Mouse (Mus musculus) heart, postnatal 0 days (tissue): ENCODE results near the gene Cela1.

Source experiments
- CTCF ChIP-seq: IDR thresholded peaks from 2 replicates; pipeline ENCODE4 v1.5.1; 2016; ENCODE audit warnings: antibody characterized with exemption, control low read depth, low read depth
- EP300 ChIP-seq: IDR thresholded peaks from 2 replicates; pipeline ENCODE4 v1.6.1; 2016; ENCODE audit warnings: antibody characterized with exemption, low read depth

DNA sequence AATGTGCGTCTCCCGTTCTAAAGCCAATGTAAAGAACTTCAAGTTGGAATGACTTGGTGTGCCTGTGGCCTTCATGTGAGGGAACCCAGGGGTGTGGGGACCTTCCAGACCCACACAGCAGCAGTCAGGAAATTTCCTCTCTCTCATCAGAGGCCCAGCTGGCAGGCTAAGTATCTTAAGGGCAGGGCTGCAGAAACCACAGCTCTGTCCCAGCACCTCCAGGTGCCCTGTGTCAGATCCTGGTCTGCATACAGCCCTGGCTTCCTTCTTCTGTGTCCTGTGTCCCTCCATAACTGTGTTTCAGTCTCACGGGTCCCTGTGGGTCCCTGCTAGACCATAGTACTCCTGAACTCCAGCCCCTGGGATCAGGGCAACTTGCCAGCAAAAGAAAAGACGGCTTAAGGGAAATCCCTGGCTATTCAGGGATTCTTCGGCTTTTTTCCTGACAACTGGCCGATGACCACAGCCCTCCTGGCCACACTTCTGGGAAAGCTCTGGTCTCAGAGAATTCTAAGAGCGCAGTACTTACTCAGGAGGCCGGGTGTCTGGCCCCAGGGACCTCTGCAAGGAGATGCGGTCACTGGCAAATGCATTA lies 27.8 kb upstream of the Cela1 start:
- no peak for TF ChIP-seq CTCF
- no peak for TF ChIP-seq EP300
